Mouse (Mus musculus) thymus, adult 2 months (tissue): ENCODE results near the gene Fdx1l.

Experiments
- CTCF ChIP-seq: fragments of 200-500 bp; IDR thresholded peaks from 2 replicates; pipeline ENCODE4 v1.5.1; 2012; ENCODE audit warnings: mild to moderate bottlenecking, control low read depth, low read length, moderate library complexity, borderline replicate concordance; ENCODE audit not compliant: control insufficient read depth, poor library complexity, insufficient read depth; ENCODE audit errors: extremely low read depth
- POLR2A ChIP-seq: fragments of 200-500 bp; IDR thresholded peaks from 2 replicates; pipeline ENCODE4 v1.6.1; 2012; ENCODE audit warnings: mild to moderate bottlenecking, low read length, control low read depth, moderate library complexity; ENCODE audit not compliant: control insufficient read depth, poor library complexity, insufficient read depth; ENCODE audit errors: extremely low read depth

GRCm38 (mm10) chr9:21090972-21091706, 17.7 kb upstream of the Fdx1l start:
- no peak for TF ChIP-seq POLR2A
- TF ChIP-seq CTCF: no peak
